Mouse (Mus musculus) kidney, adult 2 months (tissue): ENCODE measurements around the gene H2-Ke6. TPM values are rescaled to one million over a fixed set of nuclear protein-coding genes. Genes with fewer than 3 reads are reported as not detected.

ENCODE experiments used
- DNase-seq: peaks from one replicate; pipeline ENCODE4 v3.0.0; 2021
- H3K27ac ChIP-seq: fragments of 200-500 bp; 2 replicates; pipeline ENCODE4 v1.5.1; 2012; ENCODE audit warnings: low read depth, low read length, control low read depth, inconsistent platforms; ENCODE audit not compliant: insufficient read depth
- H3K27me3 ChIP-seq: fragments of 200-500 bp; replicated peaks from 2 replicates; pipeline ENCODE4 v1.6.1; 2012; ENCODE audit warnings: mild to moderate bottlenecking, moderate library complexity, low read length, inconsistent platforms; ENCODE audit not compliant: control insufficient read depth, insufficient read depth
- H3K36me3 ChIP-seq: fragments of 200-500 bp; 2 replicates; pipeline ENCODE4 v1.6.1; 2012; ENCODE audit warnings: mild to moderate bottlenecking, moderate library complexity, low read length, inconsistent platforms; ENCODE audit not compliant: control insufficient read depth, insufficient read depth
- H3K4me1 ChIP-seq: fragments of 200-500 bp; 2 replicates; pipeline ENCODE4 v1.6.1; 2011; ENCODE audit warnings: low read length; ENCODE audit not compliant: control insufficient read depth, insufficient read depth
- H3K4me3 ChIP-seq: fragments of 200-500 bp; 2 replicates; pipeline ENCODE4 v1.5.1; 2011; ENCODE audit warnings: mild to moderate bottlenecking, low read depth, low read length, control low read depth; ENCODE audit not compliant: insufficient read depth
- CTCF ChIP-seq: fragments of 200-500 bp; conservative IDR thresholded peaks from 2 replicates; pipeline ENCODE4 v1.5.1; 2011; ENCODE audit warnings: low read depth, mild to moderate bottlenecking, control low read depth, low read length, moderate library complexity, mixed read lengths; ENCODE audit not compliant: insufficient read depth, insufficient read length
- POLR2A ChIP-seq: fragments of 200-500 bp; IDR thresholded peaks from one replicate; pipeline ENCODE4 v1.6.1; 2011; ENCODE audit warnings: low read depth, low read length, control low read depth
- WGBS: fragments of 180-500 bp; shearing (Covaris S2); methylation state at CpG from one replicate; pipeline ENCODE4 v1.1.7; 2018; 5-methylcytosine and 5-hydroxymethylcytosine counted together
- polyA plus RNA-seq: library from polyadenylated mRNA; depleted of rRNA; stranded (reverse); fragments of >200 nt; gene quantifications from 2 replicates; pipeline ENCODE4 v1.2.3, GENCODE M21; 2012

The H2-Ke6 gene
- polyA plus RNA-seq, 1 experiment = 165 TPM

- DNase-seq = no peak
- H3K4me3 ChIP-seq = no peak overlapping the region
- WGBS = 85% methylated on average over 18 of the region's 18 CpGs
- H3K27ac ChIP-seq = no peak overlapping the region
- TF ChIP-seq CTCF (no peak), POLR2A (no peak)
- no peaks in the 10 kb centered on the region for H3K27me3 ChIP-seq
- no peaks in the 10 kb centered on the region for H3K36me3 ChIP-seq
- peaks cover 25% of the 10 kb centered on the region for H3K4me1 ChIP-seq
Measured at GRCm38 (mm10) chr17:34029150-34029889, 1.5 kb upstream of the H2-Ke6 start.

DNA sequence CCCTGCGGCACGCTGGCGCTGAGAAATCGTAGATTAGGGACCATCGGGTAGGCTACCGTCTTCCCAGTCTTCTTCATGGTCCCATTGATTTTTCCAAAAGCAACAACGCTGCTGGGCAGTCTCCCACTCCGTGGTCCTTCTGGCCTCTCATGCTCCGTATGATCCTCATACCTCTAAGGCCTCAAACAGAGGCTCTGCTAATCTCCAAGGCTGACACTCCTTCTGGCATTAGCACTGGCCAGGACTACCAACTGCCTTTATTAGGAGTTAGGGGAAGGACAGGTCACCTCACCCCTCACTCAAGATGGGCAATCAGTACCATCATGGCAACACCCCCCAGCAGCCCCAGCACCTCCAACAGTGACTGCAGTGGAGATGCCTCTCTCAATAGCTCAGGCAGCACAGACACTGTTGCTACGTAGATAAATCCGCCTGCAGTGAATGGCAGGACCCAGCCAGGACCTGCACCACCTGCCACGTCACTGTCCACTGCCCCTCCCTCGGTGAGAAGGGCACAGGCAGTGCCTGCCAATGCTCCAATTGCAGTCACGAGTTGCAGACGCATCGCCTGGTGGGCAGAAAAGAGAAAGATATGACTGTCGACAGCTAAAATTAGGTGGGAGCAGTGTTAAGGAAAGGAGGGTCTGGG, 765 bp upstream of the H2-Ke6 start:
- Histone ChIP-seq H3K4me3 (no peak overlapping the region), H3K27me3 (no peaks in the 10 kb centered on the region), H3K4me1 (peaks cover 28% of the 10 kb centered on the region), H3K27ac (no peak overlapping the region), H3K36me3 (no peaks in the 10 kb centered on the region)
- DNase-seq = no peak
- 80% methylated on average over 17 of the region's 17 CpGs for WGBS
- TF ChIP-seq CTCF (no peak), POLR2A (no peak)

GRCm38 (mm10) chr17:34026917-34027655, 774 bp downstream of the H2-Ke6 start:
- Histone ChIP-seq H3K27ac (peak overlapping the region; percentile 73), H3K36me3 (no peaks in the 10 kb centered on the region), H3K27me3 (no peaks in the 10 kb centered on the region), H3K4me1 (peaks cover 21% of the 10 kb centered on the region; the same call in 1 of the 2 replicates), H3K4me3 (peak overlapping the region; percentile 90)
- peak; percentile 51 for DNase-seq
- WGBS = 14% methylated on average over 36 of the region's 36 CpGs
- no peak for TF ChIP-seq POLR2A
- TF ChIP-seq CTCF = no peak

DNA sequence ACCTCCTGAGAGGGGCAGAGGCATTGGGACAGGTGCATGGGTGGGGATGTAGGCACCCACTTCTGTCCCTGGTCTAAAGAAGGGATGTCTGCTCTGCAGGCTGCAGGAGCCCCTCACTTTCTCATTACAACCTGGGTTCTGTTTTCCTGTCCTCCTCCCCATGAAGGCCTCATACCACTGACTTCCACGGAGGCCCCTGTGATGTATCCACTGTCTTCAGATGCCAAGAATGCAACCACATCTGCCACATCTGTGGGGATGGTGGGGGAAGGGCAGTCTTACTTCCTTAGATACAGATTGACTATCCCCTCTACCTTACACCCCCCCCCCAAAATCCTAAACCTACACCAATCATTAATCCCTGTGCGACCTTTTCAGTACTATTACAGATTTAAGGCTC, 1.6 kb downstream of the H2-Ke6 start:
- TF ChIP-seq POLR2A = no peak
- no peak overlapping the region for H3K4me3 ChIP-seq
- H3K36me3 ChIP-seq = no peaks in the 10 kb centered on the region
- no peak for DNase-seq
- H3K4me1 ChIP-seq = peaks cover 21% of the 10 kb centered on the region; the same call in 1 of the 2 replicates
- H3K27me3 ChIP-seq = no peaks in the 10 kb centered on the region
- 60% methylated on average over 2 of the region's 2 CpGs for WGBS
- H3K27ac ChIP-seq = no peak overlapping the region

DNA sequence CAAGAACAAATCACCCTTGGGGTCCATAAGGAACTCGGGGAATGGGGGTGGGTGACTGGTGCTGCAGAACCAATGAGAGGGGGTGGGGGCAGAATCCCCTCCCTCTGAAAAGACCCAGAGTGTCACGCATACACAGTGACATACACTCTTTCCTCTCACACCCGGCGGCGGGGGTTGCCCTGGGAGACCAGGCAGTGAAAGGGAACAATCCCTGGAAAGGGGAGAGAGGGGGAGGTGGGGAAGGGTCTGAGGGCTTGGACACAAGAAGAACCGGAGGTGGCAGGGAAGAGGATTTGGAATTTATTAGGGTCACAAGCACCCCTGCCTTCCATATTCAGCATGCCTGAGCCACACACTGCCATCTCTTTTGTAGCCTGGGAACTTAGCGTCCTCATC, 2.1 kb downstream of the H2-Ke6 start:
- WGBS = 52% methylated on average over 7 of the region's 7 CpGs
- Histone ChIP-seq H3K27me3 (no peaks in the 10 kb centered on the region), H3K27ac (no peak overlapping the region), H3K36me3 (no peaks in the 10 kb centered on the region), H3K4me3 (no peak overlapping the region), H3K4me1 (peaks cover 21% of the 10 kb centered on the region; the same call in 1 of the 2 replicates)
- no peak for DNase-seq
- TF ChIP-seq CTCF (no peak), POLR2A (no peak)

DNA sequence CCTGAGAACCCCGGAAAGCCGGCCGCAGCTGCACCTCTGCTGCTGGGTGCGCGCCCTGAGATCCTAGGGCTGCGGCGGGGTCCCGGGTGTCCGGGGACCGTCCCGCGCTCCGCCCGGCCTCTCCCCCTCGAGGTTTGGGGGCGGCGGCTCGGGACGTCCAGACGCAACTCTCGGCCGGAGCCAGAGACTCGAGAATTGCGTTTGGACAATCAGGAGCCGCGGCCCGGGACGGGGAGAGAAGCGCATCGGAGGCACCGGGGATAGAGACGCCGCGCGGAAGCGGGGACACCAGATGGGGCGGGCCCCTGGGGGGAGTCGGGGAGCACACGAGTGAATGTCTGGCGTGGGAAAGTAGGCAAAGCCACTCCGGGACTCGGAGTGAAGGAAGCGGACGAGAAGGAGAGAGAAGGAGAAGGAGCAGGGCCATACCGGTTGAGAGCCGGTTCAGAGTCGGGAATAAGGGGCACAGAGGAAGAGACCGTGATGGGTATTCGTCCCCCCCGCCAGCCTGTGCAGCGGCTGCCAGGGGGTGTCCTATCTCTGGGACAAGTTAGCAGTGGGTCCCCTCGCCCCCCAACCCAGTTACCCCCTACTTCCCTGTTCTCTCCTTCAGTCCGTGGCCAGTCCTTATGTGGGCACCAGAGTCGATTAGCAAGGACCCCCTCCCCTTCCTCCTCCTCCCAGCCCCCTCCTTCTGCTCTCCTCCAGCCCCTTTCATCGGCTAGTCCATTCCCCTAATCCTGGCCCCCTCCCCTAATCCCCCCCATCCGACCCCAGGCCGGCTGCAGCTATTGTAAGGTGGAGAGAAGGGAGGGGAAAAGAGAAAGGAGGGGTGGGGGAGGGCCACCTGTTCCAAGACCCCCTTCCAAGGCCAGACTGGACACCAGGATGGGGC, 2.8 kb downstream of the H2-Ke6 start:
- WGBS = 1% methylated on average over 57 of the region's 57 CpGs
- H3K27ac ChIP-seq = peak overlapping the region; percentile 85
- H3K4me1 ChIP-seq = peaks cover 14% of the 10 kb centered on the region; the same call in 1 of the 2 replicates
- H3K27me3 ChIP-seq = no peaks in the 10 kb centered on the region
- peak overlapping the region; percentile 89 for H3K4me3 ChIP-seq
- DNase-seq = no peak
- TF ChIP-seq POLR2A = no peak
- TF ChIP-seq CTCF = no peak
- H3K36me3 ChIP-seq = no peaks in the 10 kb centered on the region
